Mouse (Mus musculus) embryonic facial prominence, embryonic 10.5 days (tissue): ENCODE data around the gene Tsen34. TPM values are rescaled to one million over a fixed set of nuclear protein-coding genes. Genes with fewer than 3 reads are reported as not detected.
A peak's percentile ranks its signal among the peaks of the same experiment; 100 is the strongest.

ENCODE experiments used
- DNase-seq: peaks from one replicate; pipeline ENCODE4 v3.0.0-alpha.2; 2017; ENCODE audit warnings: low spot score
- H3K27ac ChIP-seq: fragments of 300-500 bp; sonication (generic); replicated peaks from 2 replicates; pipeline ENCODE4 v1.5.1; 2016; ENCODE audit warnings: mild to moderate bottlenecking
- H3K27me3 ChIP-seq: fragments of 300-500 bp; sonication (generic); replicated peaks from 2 replicates; pipeline ENCODE4 v1.6.1; 2016; ENCODE audit warnings: low read depth, mild to moderate bottlenecking; ENCODE audit not compliant: poor library complexity, severe bottlenecking
- H3K36me3 ChIP-seq: fragments of 300-500 bp; sonication (generic); replicated peaks from 2 replicates; pipeline ENCODE4 v1.6.1; 2016; ENCODE audit warnings: mild to moderate bottlenecking, moderate library complexity
- H3K4me1 ChIP-seq: fragments of 300-500 bp; sonication (generic); 2 replicates; pipeline ENCODE4 v1.6.1; 2016
- H3K4me3 ChIP-seq: fragments of 300-500 bp; sonication (generic); 2 replicates; pipeline ENCODE4 v1.5.1; 2016; ENCODE audit warnings: mild to moderate bottlenecking, moderate library complexity
- H3K9me3 ChIP-seq: fragments of 300-500 bp; sonication (generic); 2 replicates; pipeline ENCODE4 v1.6.1; 2016; ENCODE audit warnings: mild to moderate bottlenecking
- WGBS: fragments of 180-500 bp; shearing (Covaris S2); methylation state at CpG from one replicate; pipeline ENCODE4 v1.1.7; 2016; 5-methylcytosine and 5-hydroxymethylcytosine counted together
- polyA plus RNA-seq: library from polyadenylated mRNA; unstranded; fragments of >200 nt; fragmentation: Nextera tagmentation; extraction: Ambion mirVana; gene quantifications from 2 replicates; pipeline ENCODE4 v1.2.1, GENCODE M21; 2016

Tsen34 gene
- 301 and 306 TPM in 2 replicates for polyA plus RNA-seq

DNA sequence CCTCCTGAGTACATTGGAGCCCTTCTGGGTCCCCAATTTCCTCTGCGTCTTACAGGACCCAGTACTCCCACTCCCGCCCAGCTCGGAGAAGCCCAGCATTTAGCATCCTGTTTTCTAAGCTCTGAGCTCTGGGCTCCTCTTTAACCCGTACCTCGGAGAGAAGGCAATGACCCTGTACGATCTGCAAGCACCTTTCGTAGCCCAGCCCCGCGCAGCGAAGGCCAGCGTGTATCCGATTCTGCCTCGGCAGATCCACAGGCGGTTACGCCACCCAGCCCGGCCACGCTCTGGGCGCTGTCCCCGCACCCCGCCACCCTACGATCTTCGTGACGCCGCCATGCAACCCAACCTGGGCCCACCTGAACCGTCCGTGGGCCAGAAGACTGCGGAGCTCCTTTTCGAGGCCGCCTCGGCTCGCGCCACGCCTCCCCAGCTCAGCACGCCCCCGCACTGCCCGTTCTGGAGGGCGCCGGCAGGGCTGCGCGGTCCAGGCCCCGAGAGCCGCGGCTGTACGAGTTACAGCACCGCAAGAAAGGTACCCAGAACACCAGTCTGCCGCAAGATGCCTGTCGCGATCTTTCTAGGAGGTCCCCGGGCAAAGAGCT lies at the start of gene Tsen34:
Tsen34 (plus strand) TSS at position 482 of the 605 bp plus-strand sequence.
- Histone ChIP-seq H3K4me3 (peak within 1 kb of the TSS; percentile 85), H3K36me3 (peaks cover 49% of the 10 kb centered on the region), H3K9me3 (no peaks in the 10 kb centered on the region), H3K27ac (peak within 1 kb of the TSS; percentile 95), H3K4me1 (peaks cover 25% of the 10 kb centered on the region), H3K27me3 (no peaks in the 10 kb centered on the region)
- DNase-seq, result no peak
- WGBS, result under 1% methylated on average over 49 of the region's 49 CpGs

- WGBS, result 75% methylated on average over 5 of the region's 5 CpGs
- peaks cover 61% of the 10 kb centered on the region for H3K36me3 ChIP-seq
Measured at GRCm38 (mm10) chr7:3643412-3643811, 49.3 kb upstream of the Tsen34 start.

GRCm38 (mm10) chr7:3643843-3644242 lies 48.8 kb upstream of the Tsen34 start:
- Histone ChIP-seq H3K27ac (0 out of 2 replicates have a peak overlapping the region, but pooled peaks have one; percentile 26), H3K27me3 (no peaks in the 10 kb centered on the region), H3K4me3 (peak overlapping the region; percentile 98), H3K4me1 (peaks cover 37% of the 10 kb centered on the region), H3K9me3 (no peaks in the 10 kb centered on the region), H3K36me3 (peaks cover 61% of the 10 kb centered on the region)
- 24% methylated on average over 9 of the region's 9 CpGs for WGBS
- DNase-seq, result no peak

More at GRCm38 (mm10) chr7:3643412-3643811, 49.3 kb upstream of the Tsen34 start:
- Histone ChIP-seq H3K4me1 (peaks cover 32% of the 10 kb centered on the region), H3K27ac (no peak overlapping the region), H3K27me3 (no peaks in the 10 kb centered on the region), H3K4me3 (peak overlapping the region; percentile 98; the same call in 1 of the 2 replicates), H3K9me3 (no peaks in the 10 kb centered on the region)
- no peak for DNase-seq

DNA sequence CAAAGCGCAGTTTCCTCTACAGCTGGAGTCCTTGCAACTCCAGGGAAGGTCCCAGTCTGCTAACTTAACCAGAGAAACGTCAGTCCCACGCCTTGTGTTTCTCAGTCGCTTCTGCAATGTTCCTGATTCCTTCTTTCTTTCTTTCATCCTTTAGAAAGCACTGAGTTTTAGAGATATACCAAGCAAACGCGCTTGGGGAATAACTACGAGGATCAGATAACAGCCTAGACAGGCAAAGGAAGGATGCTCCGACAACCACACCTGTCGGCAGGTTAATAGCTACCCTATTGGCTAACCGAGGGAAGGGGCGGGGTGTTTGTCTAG lies 48.4 kb upstream of the Tsen34 start:
- peak overlapping the region; percentile 26; the same call in 1 of the 2 replicates for H3K27ac ChIP-seq
- no peak for DNase-seq
- WGBS, result 1% methylated on average over 11 of the region's 11 CpGs
- H3K4me1 ChIP-seq, result peaks cover 38% of the 10 kb centered on the region
- H3K4me3 ChIP-seq, result peak overlapping the region; percentile 98
- no peaks in the 10 kb centered on the region for H3K27me3 ChIP-seq
- no peaks in the 10 kb centered on the region for H3K9me3 ChIP-seq
- peaks cover 61% of the 10 kb centered on the region for H3K36me3 ChIP-seq

DNA sequence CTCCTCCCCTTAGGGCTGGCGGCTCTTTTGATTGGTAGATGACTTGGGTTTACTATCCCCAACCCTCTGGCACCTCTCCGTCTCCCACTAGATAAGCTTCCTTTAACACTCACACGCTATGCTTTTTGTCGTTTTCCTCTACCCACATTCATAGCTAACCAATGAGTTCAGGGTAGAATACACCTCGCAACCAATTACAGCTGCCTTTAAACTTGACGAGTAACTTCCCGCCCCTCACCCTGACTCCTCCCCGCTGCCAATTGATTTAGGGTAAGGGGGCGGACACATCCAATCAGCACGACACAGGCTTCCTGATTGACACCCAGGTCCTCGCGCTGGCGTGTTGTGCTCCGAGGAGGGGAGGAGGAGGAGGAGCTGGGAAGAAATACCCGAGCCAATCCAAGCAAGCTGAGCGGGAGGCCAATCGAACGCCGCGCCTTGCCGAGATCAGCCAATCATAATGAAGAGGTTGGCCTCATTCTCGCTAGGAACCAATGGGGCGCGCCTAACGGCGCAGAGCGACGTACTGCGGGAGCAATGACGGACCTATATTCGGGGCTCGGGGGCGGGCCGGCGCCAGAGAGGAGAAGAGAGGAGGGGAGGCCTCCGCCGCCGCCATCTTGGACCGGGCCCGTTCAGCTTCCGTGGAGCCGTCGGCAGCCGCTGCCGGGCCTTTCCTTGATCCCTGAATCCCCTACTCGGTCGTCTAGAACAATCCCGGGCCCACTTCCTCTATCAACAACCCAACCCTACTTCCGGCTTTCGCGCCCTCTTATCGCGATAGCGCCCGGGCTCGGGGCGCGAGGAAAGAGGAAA lies 47.8 kb upstream of the Tsen34 start, which contains the start of gene Cnot3:
Cnot3 (plus strand) TSS at position 597 of the 816 bp plus-strand sequence.
- Histone ChIP-seq H3K27ac (peak within 1 kb of the TSS; percentile 97), H3K27me3 (no peaks in the 10 kb centered on the region), H3K4me1 (peaks cover 38% of the 10 kb centered on the region), H3K4me3 (peak within 1 kb of the TSS; percentile 98), H3K9me3 (no peaks in the 10 kb centered on the region), H3K36me3 (peaks cover 61% of the 10 kb centered on the region)
- under 1% methylated on average over 58 of the region's 58 CpGs for WGBS
- DNase-seq, result peak; percentile 98

GRCm38 (mm10) chr7:3645488-3646025 lies 47.1 kb upstream of the Tsen34 start:
- no peak for DNase-seq
- Histone ChIP-seq H3K36me3 (peaks cover 61% of the 10 kb centered on the region), H3K4me1 (peaks cover 38% of the 10 kb centered on the region), H3K27me3 (no peaks in the 10 kb centered on the region), H3K27ac (peak overlapping the region; percentile 97), H3K9me3 (no peaks in the 10 kb centered on the region), H3K4me3 (peak overlapping the region; percentile 98)
- under 1% methylated on average over 56 of the region's 58 CpGs for WGBS

- no peak for DNase-seq
- no peaks in the 10 kb centered on the region for H3K27me3 ChIP-seq
- peak overlapping the region; percentile 98 for H3K4me3 ChIP-seq
- peak overlapping the region; percentile 97 for H3K27ac ChIP-seq
- H3K4me1 ChIP-seq, result peaks cover 38% of the 10 kb centered on the region
- WGBS, result 28% methylated on average over 9 of the region's 9 CpGs
- no peaks in the 10 kb centered on the region for H3K9me3 ChIP-seq
- H3K36me3 ChIP-seq, result peaks cover 61% of the 10 kb centered on the region
Measured at GRCm38 (mm10) chr7:3646188-3646587, 46.5 kb upstream of the Tsen34 start.

GRCm38 (mm10) chr7:3646641-3647040 lies 46.0 kb upstream of the Tsen34 start:
- Histone ChIP-seq H3K9me3 (no peaks in the 10 kb centered on the region), H3K27me3 (no peaks in the 10 kb centered on the region), H3K4me3 (peak overlapping the region; percentile 98), H3K4me1 (peaks cover 38% of the 10 kb centered on the region), H3K36me3 (peaks cover 61% of the 10 kb centered on the region), H3K27ac (peak overlapping the region; percentile 97; the same call in 1 of the 2 replicates)
- DNase-seq, result no peak
- WGBS, result 71% methylated on average over 4 of the region's 4 CpGs

DNA sequence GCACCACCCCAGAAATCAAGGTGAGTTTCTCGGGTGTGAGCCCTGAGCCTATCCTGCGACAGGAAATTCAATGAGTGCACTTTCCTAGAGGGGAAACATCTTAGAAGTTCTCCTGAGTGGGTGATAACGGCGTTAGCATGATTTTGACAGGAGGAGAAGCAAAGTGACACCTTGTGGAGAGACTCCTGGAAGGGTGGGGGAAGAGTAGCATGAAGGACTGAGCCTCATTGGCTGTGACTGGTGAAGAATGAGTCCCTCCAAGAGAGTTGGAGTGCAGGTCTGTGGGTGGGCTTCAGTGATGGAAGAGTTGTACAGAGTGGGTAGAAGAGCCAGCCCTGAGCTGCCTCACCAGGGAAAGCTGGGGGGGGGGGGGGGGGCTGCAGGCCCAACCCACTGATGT lies 35.7 kb upstream of the Tsen34 start:
- H3K27me3 ChIP-seq, result no peaks in the 10 kb centered on the region
- H3K9me3 ChIP-seq, result no peaks in the 10 kb centered on the region
- H3K27ac ChIP-seq, result no peak overlapping the region
- WGBS, result 88% methylated on average over 4 of the region's 4 CpGs
- no peak overlapping the region for H3K4me3 ChIP-seq
- no peak for DNase-seq
- H3K4me1 ChIP-seq, result no peaks in the 10 kb centered on the region
- peaks cover 100% of the 10 kb centered on the region for H3K36me3 ChIP-seq

DNA sequence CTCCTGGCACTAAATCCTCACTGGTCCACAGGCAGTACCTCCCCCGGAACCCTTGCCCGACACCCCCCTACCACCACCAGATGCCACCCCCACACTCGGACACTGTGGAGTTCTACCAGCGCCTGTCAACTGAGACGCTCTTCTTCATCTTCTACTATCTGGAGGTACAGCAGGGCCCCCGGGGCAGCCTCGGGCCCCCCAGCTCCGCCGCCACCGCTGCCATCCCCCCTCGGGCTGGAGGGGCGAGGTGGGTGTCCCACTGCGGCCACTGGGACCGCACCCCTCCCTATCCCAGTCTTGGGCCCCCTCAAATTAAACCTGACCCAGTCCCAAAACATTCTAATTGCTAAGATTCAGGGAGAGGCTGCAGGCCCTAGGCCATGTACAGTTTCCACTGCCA lies 34.1 kb upstream of the Tsen34 start:
- DNase-seq, result no peak
- Histone ChIP-seq H3K9me3 (no peaks in the 10 kb centered on the region), H3K27me3 (no peaks in the 10 kb centered on the region), H3K4me1 (peaks cover 9% of the 10 kb centered on the region; the same call in 1 of the 2 replicates), H3K4me3 (no peak overlapping the region), H3K27ac (no peak overlapping the region), H3K36me3 (peaks cover 100% of the 10 kb centered on the region)
- 94% methylated on average over 14 of the region's 14 CpGs for WGBS

GRCm38 (mm10) chr7:3664524-3665214 lies 28.0 kb upstream of the Tsen34 start:
- Histone ChIP-seq H3K4me3 (peak overlapping the region; percentile 83), H3K27me3 (no peaks in the 10 kb centered on the region), H3K27ac (peak overlapping the region; percentile 88), H3K9me3 (no peaks in the 10 kb centered on the region), H3K4me1 (peaks cover 36% of the 10 kb centered on the region), H3K36me3 (peaks cover 41% of the 10 kb centered on the region)
- peak; percentile 44 for DNase-seq
- 38% methylated on average over 15 of the region's 15 CpGs for WGBS
